Mouse (Mus musculus) gastrocnemius, adult 18-20 months (tissue): Measurements from ENCODE around the gene F8. TPM values are rescaled to one million over a fixed set of nuclear protein-coding genes. Genes with fewer than 3 reads are reported as not detected.
"Not testable (repeated sequence)": the region's sequence is repeated elsewhere in the genome, so short reads cannot be mapped to it uniquely, and the experiment has no call there.

Source experiments
- DNase-seq: peaks from one replicate; pipeline ENCODE4 v3.0.0; 2021; ENCODE audit warnings: low spot score
- long read RNA-seq, 2 experiments: library from polyadenylated mRNA; stranded (forward); transcript quantifications; one replicate each; pipeline ENCODE4 v2.0.0; 2021
- total RNA-seq, 2 experiments: library from RNA; stranded (reverse); gene quantifications; 2 replicates each; pipeline ENCODE4 v1.2.3; 2021

The F8 gene
- total RNA-seq = 1 to 10 TPM in 1 of 2 experiments, under 1 TPM in 1; 0.66 to 1.0 TPM
- long read RNA-seq, experiment 1 = 0 reads
- long read RNA-seq, experiment 2 = 0 reads

DNA sequence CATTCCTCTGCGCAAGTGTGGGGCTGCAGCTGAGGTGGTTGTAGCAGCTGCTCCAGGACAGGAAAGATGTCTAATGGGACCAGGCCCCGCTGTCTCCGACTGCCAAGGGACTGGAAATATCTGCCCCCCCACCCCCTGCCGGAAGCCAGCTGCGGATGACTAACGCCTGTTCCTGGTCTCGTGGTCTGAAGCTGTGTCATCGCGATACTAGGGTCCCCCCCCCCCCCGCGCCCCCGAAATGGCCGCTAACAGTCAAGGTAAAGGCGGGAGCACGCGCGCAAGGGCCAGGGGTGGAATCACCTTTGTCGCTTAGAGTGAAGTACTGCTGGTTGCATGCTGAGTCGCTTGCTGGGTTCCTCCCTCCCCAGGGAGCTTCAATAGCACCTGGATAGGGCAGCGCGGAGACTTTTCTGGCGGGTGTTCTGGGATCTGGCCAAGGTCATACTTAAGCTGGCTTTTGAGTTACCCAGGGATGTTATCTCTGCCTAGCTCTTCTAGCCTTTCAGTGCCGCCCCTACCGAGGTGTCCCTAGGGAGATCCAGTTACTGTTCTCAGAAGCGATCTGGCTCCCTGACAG, at the start of gene F8, which contains the start of gene Fundc2:
Gene F8, minus strand, starts transcription at position 421 of the 577 bp plus-strand sequence.
Gene Fundc2, plus strand, starts transcription at position 205 of the 577 bp plus-strand sequence.
- DNase-seq = peak; percentile 72

DNA sequence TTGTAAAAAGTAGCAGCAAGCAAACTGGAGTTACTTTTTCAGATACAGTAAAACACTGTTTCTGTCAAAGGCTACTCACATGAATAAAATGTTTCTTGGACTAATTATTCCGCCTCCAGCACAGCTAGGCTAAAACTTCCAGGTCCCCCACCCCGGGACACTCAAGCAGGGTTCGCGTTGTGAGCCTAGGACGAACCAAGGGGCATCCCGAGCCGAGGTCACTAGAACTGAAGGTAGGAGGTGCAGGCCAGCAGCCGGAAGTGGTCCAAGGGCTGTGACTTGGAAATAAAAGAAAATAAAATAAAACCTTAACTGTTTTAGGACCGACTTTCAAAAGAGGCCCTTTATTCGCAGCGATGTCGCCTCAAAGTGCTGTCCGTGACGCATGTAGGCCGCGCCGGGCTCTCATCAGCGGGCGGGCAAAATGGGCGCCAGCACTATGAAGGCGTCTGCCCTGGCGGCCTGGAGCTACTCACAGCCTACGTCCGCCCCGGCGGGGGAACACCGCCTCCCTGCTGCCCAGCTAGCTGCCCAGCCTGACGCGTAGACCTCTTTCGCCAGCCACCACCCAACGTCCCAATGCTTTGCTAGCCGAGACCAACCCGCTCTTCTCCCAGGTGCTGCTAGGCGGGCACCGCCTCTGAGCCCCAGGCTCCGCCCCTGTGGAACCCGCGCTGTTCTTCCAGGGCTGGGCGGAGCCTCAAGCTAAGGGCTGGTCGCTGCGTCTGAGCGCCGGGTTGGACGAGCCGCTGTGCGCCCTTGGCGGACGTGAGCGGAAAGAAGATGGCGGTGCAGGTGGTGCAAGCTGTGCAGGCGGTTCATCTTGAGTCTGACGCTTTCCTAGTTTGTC, 33.7 kb upstream of the F8 start, which contains the start of the genes Cmc4, Mtcp1 and Brcc3:
Gene Cmc4, minus strand, starts transcription at position 649 of the 850 bp plus-strand sequence.
Gene Mtcp1, minus strand, starts transcription at position 653 of the 850 bp plus-strand sequence.
Gene Brcc3, plus strand, starts transcription at position 693 of the 850 bp plus-strand sequence.
- DNase-seq = peak; percentile 81

DNA sequence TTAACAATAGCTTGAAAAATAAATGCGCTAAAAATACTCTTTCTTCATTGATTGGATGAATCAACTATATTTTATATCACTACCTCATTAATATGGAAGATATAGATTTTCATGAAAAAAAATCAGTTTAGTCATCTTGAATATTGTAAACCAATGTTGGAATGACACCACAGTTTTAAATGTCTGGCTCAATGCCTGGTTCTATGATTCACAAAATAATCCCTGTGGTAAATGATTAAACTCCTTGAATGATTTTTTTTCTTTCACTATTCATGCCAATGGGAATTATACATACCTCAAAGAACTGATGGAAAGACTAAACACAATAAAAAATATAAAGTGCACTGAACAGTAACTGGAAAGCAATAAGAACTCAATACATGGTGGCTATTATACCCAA, 27.3 kb upstream of the F8 start:
- no peak for DNase-seq

DNA sequence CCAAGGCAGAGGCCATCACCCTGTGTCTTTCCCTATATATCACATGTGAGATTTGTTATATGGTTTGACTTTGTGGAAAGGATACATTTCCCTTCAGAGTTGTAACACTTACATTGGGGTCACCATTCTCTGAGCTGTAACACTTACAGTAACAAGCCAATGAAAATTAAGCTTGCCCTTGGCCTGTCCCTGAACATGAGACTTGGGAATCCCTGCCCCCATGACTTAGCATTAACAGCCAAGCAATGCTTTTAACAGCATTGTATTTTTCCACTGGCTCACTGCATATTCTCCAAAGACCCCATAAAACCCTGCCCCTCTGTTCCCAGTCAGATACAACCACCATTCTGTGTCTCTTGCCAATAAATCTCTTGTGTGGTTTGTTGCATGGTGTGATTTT, 20.9 kb upstream of the F8 start:
- no peak for DNase-seq

DNA sequence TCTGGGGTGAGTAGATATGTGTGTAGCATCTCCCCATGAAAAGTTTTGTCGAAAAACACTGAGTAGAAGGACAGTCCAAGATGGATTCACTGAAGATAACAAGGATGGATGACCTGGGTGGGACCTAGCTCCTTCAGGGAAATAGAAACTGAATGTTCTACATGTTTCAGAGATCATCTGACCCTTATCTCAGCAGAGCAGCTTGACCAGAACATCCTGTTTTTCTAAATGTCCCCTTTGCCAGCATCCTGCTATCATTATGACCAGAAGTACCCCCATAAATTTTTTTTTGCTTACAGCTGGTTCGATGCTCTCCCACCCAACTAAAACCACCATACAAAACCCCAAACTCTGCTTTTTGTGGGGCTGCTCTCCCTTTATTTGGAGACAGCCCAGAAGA, 20.3 kb upstream of the F8 start:
- no peak for DNase-seq

DNA sequence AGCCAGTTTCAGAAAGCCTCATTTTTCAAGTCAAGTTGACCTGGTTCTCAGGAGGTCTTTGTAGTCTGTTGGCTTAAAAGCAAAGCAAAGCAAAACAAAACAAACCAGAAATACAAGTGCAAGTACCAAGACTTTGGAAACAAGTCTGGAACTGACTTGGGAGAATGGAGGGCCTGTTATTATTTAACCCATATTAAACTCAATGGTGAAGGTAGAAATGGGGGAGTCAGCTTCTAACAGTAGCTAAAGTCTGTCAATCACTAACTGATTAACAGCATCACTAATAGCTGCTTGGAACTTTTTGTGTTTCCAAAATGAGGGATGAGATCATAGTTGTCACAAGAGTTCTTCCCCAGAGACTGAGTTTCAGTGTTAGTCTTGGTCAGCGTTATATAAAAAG, 17.1 kb upstream of the F8 start:
- DNase-seq = no peak

DNA sequence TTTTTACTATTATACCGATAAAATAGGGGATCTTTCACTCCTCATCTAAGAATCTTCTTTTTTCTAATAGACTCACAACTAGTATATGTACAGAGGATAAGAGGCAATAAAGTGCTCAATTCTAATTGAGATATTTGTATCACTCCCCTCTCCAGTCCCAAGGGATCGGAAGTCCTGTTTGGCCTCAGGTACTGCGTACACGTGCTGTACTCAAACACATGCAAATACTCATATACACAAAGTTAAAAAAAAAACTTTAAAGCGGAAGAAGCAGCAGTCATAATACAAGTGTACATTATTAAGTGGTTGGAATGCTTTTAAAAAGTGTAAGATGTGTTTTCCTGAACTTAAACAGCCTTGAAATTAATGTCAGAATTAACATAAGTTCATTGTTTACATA, 716 bp downstream of the F8 start:
- DNase-seq = no peak

DNA sequence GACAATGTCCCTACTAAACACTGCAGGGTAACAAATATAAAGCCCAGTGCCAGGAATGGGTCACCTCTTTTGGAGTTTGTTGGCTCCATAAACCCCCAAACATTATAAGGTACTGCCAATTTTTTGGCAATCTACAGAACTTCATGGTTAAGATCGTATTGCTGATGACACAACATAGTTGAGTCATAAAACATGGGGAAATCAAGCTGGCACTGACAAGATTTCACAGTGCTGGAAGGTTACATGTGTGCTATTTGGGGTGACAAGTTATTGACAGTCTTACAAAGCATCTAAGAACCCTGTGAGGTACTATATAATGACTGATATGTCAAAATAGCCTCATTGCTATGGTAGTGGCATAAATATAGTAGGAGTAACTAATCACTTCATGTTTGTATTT, 1.2 kb downstream of the F8 start:
- no peak for DNase-seq

DNA sequence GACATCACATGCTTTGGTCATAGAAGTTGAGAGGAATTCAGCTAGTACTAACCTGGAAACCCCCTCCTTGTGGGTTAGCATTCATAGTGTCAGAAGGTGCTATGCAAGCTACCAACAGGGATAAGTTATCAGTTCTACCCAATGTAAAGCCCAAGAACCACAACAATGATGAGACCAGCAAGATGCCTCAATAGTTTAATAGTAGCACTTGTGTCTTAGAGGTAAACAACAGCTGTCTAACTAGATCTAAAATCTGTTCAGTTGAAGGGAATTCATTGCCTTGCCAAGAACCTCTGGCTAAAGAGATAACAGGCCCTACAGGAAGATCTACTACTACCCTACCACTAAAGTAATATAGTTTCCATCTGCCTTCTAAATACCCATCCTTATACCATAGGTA, 5.6 kb downstream of the F8 start:
- no peak for DNase-seq

DNA sequence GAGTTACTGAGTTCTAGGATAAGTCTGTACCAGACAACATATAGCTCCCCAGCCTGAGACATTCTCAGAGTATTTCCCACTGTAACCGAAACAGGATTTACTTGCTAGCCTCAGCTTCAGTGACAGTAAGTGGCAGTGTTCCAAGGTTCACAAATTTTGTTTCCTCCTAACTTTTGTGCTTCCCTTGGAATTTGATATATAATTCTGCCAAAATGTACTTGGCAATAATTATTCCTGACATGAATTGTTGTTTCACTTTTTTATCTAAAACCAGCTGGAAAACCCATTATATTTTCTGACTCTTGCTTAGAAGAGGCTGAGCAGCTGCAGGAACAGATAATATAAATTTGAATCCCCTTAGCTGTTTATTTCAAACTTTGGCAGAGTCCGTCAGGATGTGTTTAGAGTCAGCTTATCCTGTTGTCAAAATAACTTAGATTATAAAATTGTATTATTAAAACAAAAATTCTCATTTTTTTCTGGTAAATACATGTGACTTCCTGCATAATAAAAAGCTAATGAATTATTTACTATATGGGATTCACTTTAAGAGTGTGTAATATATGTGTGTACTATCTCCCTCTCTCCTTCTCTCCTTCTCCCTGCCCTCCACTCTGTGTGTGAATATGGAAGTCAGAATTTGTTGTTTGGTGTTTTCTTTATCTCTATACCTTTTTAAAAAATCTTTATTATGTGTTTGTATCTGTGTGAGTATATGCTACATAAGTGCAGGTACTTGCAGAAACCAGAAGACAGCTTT, 9.6 kb downstream of the F8 start:
- DNase-seq = no peak

DNA sequence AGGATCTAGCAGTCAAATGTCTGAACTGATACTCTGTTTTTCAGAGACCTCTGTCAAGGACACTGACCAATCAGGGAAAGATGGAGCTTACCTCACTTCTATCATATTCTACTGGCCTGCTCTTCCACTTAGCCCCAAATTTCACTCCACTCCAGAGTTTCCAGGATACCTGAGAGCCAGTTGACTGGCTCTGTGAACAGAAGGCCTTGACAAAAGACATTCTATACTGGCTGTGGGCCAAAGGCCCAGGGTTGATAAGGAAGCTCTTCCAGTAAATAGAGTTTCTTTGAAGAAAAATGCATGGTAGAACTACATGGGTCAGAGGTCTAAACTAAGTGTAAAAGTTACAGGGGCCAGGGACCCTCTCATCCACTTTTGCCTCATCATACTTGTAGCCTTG, 12.2 kb downstream of the F8 start:
- no peak for DNase-seq

DNA sequence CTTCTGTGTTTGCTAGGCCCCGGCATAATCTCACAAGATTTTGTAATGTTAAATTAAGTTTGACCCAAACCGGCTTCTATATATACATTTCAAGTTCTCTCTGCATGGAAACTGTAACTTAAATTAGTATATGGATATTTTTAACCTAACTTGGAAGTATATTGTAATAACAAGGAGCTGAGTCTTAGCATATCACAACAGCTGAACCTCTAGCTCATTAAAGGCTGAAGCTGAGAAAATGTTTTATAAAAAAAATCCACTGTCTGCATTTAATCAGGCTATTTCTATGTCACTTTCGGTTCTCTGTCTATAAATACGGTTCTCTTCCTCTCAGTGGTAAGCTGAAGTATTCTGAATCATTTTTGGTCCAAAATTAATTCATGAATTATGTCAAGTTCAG, 58.9 kb downstream of the F8 start:
- no peak for DNase-seq

DNA sequence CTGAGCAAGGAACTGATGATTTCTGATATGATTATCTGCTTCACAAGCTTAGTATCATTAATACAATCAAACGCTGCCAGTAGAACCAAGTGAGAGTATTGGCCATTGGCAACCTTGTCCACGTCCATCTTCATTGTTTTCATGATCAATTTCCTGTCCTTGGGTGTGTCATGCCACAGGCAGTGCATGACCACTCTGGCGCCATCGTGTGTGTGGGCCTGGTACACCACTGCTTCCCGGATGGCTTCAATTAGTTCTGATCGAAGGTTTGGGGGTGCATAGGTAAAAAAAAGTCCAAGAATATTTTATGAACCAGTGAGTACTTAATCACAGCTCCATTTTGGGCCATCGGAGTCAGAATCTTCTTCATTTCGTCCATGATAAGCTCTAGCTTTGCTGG, 110.7 kb downstream of the F8 start:
- DNase-seq = no peak

DNA sequence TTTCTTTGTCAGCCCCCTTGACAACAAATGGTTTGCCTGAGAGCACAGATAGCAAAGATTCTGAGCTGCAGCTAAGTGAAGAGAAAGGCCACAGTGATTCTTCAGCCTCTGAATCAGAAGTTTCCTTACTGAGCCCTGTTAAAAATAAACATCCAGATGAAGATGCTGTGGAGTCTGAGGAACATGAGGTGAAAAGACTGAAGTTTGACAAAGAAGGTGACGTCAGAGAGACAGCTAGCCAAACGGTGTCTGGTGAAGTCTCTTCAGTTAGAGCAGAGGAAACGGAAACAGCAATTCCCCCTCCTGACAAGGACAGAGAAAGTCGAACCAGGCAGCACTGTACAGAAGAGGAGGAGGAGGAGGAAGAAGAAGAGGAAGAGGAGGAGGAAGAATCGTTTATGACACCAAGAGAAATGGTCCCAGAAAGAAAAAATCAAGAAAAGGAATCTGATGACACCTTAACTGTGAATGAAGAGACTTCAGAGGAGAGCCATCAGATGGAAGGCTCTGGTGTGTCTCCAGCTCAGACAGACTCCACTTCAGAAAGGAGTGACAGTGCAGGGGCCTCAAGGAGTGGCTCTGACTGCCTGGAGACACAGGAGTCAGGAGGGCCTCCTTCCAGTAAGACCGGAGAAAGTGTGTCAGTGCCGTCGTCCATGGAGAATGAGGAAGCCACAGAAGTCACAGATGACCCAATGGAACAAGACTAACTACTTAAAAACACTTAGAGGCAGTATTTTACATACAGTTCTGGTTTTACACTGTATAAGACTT, 148.6 kb downstream of the F8 start:
- not testable (repeated sequence) for DNase-seq

DNA sequence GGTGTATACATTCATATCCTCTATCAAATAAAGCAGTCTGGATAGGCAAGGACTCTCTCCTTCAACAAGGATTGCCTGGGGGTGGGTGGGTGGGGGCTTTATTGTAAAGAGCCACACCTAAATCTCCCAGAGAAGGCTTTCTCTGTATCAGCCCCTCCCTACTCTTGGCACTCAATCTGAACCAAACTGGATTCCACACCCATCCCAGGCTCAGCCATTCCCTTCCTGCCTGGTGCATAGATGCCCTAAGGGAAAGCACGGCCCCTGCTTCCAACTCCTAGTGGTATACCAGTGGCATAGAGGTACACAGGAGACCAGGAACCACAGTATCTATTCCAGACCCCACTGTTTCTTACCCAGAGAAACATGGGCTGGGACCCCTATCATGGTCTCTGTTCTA, 151.0 kb downstream of the F8 start:
- DNase-seq = no peak

DNA sequence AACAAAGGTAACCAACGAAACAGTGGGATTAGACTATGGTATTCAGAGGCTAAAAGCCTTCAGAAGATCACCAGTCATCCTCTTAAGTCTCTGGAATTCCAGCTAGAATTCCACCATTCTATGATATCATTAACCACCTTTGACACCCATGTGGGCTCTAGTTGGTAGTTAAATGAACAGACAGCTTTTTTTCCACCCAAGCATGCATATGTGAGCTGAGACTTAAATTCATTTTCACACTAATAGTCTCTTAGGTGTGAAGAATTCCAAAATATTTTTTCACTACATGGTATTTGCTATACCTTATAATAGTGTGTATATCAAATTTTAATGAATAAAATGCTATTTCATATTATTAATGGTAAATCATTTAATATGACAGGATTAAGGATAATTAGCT, 218.7 kb downstream of the F8 start, which contains the start of gene Smim9:
Gene Smim9, minus strand, starts transcription at position 101 of the 400 bp plus-strand sequence.
- no peak for DNase-seq

DNA sequence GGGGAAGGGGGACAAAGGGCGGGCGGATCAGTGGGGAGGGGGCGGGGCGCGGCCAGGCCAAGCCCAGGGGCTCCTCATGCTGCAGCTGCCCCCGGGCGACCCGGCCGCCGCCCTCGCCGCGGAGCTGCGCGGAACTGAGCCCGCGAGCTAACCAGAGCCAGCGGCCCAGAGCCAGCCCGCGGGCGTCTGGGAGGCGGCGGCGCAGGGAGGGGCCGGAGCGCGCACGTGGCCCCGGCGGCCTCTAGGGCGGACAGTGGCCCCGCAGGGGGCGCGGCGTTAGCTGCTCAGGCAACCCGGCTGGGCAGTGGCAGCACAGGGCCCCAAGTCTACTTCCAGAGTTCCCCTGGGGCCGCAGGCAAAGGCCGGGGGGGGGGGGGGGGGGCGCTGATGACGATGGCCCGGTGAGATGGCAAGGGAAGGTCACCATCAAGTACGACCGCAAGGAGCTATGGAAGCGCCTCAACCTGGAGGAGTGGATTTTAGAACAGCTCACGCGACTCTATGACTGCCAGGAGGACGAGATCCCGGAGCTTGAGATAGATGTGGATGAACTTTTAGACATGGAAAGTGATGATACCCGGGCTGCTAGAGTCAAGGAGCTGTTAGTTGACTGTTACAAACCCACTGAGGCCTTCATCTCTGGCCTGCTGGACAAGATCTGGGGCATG, 226.7 kb downstream of the F8 start:
- DNase-seq = peak; percentile 29

DNA sequence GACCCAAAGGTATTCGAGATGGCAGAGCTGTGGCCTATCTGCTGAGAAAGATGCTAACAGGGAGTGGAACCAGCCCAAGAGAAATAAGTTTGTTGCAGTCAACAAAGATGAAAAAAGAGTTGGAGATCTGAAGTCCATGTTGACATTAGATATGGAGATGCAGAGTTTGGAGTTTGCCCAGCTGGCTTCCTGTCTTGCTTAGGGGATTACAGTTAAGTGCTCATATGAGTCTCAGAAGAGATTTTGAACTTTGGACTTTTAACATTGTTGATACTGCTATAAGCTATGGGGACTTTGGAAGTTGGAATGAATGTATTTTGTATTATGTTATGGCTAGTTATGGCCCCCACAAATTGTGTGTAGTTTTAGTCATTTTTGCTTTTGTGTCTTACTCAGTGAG, 230.2 kb downstream of the F8 start:
- no peak for DNase-seq

DNA sequence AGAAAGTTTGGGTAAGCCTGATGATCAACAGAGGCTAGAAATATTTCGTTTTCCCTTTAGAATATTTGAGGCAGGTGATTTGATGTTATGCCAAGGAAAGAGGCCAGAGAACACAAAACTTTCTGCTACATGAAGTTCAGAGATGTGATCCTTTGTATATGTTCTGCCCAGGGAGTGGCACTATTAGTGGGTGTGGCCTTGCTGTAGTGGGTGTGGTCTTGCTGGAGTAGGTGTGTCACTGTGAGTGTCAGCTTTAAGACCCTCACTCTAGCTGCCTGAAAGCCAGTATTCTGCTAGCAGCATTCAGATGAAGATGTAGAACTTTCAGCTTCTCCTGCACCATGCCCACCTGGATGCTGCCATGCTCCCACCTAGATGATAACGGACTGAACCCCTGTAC, 232.1 kb downstream of the F8 start:
- no peak for DNase-seq

DNA sequence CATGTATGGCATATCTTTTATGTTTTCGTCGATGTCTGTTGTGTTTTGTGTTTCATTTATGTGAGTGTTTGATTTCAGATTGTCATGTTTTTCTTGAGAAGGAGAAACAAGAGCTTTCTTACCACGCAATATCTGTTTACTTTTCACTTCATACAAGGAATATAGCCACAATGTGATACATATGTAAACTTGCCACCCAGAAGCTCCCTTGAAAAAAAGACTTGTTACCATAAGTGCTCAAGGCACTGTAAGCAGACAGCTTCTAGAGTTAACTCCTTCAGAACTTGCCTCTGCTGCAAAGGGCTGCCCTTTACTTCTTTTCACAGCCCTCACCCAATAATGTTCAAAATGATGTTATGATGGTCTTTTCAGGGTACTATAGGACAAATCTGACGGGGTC, 234.0 kb downstream of the F8 start:
- no peak for DNase-seq
